Mouse (Mus musculus): ENCODE results near the gene Clic4.

DNA sequence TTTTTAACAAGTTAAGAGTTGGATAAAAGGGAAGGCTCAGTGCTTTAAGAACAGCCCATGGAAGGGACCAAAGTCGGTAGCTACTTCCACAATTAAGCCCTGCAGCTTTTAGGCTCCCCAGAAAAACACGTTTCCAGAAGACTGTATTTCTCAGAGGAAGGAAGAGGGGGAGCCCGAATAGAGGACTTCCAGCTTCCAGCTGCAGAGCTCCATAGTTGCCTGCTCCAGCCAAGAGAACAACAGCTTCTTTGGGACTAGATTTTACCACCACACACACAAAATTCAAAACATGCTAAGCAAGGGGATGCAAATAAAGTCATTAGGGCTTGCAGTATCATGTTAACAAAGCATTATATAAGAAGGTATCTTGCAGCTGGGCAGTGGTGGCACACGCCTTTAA, 42.7 kb downstream of the Clic4 start:
- TF ChIP-seq CTCF (IDR thresholded peaks at IDR 0.05; ENCODE audit: insufficient read depth, low read depth, low read length): no peak
- TF ChIP-seq POLR2A (IDR thresholded peaks at IDR 0.05; ENCODE audit: insufficient read depth, low read depth, low read length): no peak

All from olfactory bulb, adult 2 months (tissue).